Mouse (Mus musculus) liver, embryonic 12.5 days (tissue): ENCODE measurements around the gene Lysmd4. TPM values are rescaled to one million over a fixed set of nuclear protein-coding genes. Genes with fewer than 3 reads are reported as not detected.

ENCODE experiments used
- ATAC-seq: fragments of 200-750 bp; cut with Nextera tagmentation; 2 replicates; pipeline ENCODE4 v1.8.0; 2017; ENCODE audit warnings: moderate number of reproducible peaks, mild to moderate bottlenecking, moderate library complexity
- H3K27ac ChIP-seq: fragments of 300-500 bp; sonication (generic); 2 replicates; pipeline ENCODE4 v1.5.1; 2016; ENCODE audit warnings: mild to moderate bottlenecking
- H3K27me3 ChIP-seq: fragments of 300-500 bp; sonication (generic); replicated peaks from 2 replicates; pipeline ENCODE4 v1.6.1; 2016; ENCODE audit warnings: mild to moderate bottlenecking, moderate library complexity
- H3K36me3 ChIP-seq: fragments of 300-500 bp; sonication (generic); 2 replicates; pipeline ENCODE4 v1.6.1; 2016; ENCODE audit warnings: mild to moderate bottlenecking, moderate library complexity
- H3K4me1 ChIP-seq: fragments of 300-500 bp; sonication (generic); 2 replicates; pipeline ENCODE4 v1.6.1; 2016
- H3K4me2 ChIP-seq: fragments of 300-500 bp; sonication (generic); 2 replicates; pipeline ENCODE4 v1.6.1; 2016; ENCODE audit warnings: mild to moderate bottlenecking, moderate library complexity
- H3K4me3 ChIP-seq: fragments of 300-500 bp; sonication (generic); 2 replicates; pipeline ENCODE4 v1.5.1; 2016; ENCODE audit warnings: mild to moderate bottlenecking, moderate library complexity
- H3K9ac ChIP-seq: fragments of 300-500 bp; sonication (generic); 2 replicates; pipeline ENCODE4 v1.6.1; 2016; ENCODE audit warnings: mild to moderate bottlenecking, moderate library complexity
- H3K9me3 ChIP-seq: fragments of 300-500 bp; sonication (generic); replicated peaks from 2 replicates; pipeline ENCODE4 v1.6.1; 2016; ENCODE audit warnings: mild to moderate bottlenecking, moderate library complexity
- WGBS: fragments of 180-500 bp; shearing (Covaris S2); methylation state at CpG from one replicate; pipeline ENCODE4 v1.1.7; 2016; ENCODE audit not compliant: insufficient replicate concordance; 5-methylcytosine and 5-hydroxymethylcytosine counted together
- polyA plus RNA-seq: library from polyadenylated mRNA; unstranded; fragments of >200 nt; fragmentation: Nextera tagmentation; extraction: Ambion mirVana; gene quantifications from 2 replicates; pipeline ENCODE4 v1.2.1, GENCODE M21; 2016

Gene Lysmd4
- 3.8 and 4.4 TPM in 2 replicates for polyA plus RNA-seq

- Histone ChIP-seq H3K27ac (peak within 1 kb of the TSS; percentile 57; the same call in 1 of the 2 replicates), H3K27me3 (no peaks in the 10 kb centered on the region), H3K4me1 (peaks cover 18% of the 10 kb centered on the region), H3K4me2 (peak within 1 kb of the TSS; percentile 89), H3K9ac (peak within 1 kb of the TSS; percentile 75), H3K4me3 (peak within 1 kb of the TSS; percentile 80), H3K9me3 (no peaks in the 10 kb centered on the region), H3K36me3 (peaks cover 13% of the 10 kb centered on the region; the same call in 1 of the 2 replicates)
- ATAC-seq, result peak; percentile 98
- 8% methylated on average over 27 of the region's 31 CpGs for WGBS
These were observed at the start of gene Lysmd4 for GRCm38 (mm10) chr7:67222220-67222862. TSS of gene Lysmd4 (plus strand) at chr7:67222544.

- Histone ChIP-seq H3K36me3 (no peaks in the 10 kb centered on the region), H3K27ac (no peak overlapping the region), H3K4me3 (no peak overlapping the region), H3K27me3 (no peaks in the 10 kb centered on the region), H3K9ac (no peak overlapping the region), H3K9me3 (no peaks in the 10 kb centered on the region), H3K4me1 (no peaks in the 10 kb centered on the region), H3K4me2 (no peak overlapping the region)
- WGBS, result 66% methylated on average over 2 of the region's 2 CpGs
- no peak for ATAC-seq
These were observed 48.7 kb upstream of the Lysmd4 start for GRCm38 (mm10) chr7:67173522-67174195.

- no peaks in the 10 kb centered on the region for H3K4me1 ChIP-seq
- no peaks in the 10 kb centered on the region for H3K36me3 ChIP-seq
- no peak overlapping the region for H3K9ac ChIP-seq
- no peak for ATAC-seq
- no peaks in the 10 kb centered on the region for H3K9me3 ChIP-seq
- H3K4me2 ChIP-seq, result no peak overlapping the region
- no peak overlapping the region for H3K27ac ChIP-seq
- 28% methylated on average over 4 of the region's 4 CpGs for WGBS
- no peak overlapping the region for H3K4me3 ChIP-seq
- no peaks in the 10 kb centered on the region for H3K27me3 ChIP-seq
These were observed 38.6 kb upstream of the Lysmd4 start for GRCm38 (mm10) chr7:67183786-67184185.

DNA sequence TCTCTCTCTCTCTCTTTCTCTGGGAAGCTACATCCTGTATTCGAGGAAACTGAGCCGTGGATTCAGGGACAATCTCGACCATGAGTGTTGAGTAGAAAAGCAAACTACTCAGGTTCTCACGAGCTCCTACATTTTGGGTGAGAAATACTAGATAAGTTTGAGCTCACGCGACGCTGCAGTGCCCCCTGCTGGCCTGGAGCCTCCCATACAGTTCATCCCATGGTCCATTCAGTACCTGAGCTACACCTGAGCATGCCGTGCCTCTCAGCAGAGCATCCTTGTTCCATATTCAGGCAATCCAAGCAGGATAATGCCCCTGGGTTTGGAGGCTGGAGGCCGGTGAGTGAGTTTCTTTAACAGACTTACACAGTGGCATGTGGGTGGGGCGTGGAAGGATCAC, 22.9 kb upstream of the Lysmd4 start:
- WGBS, result 17% methylated on average over 10 of the region's 10 CpGs
- Histone ChIP-seq H3K4me1 (no peaks in the 10 kb centered on the region), H3K27me3 (no peaks in the 10 kb centered on the region), H3K4me3 (no peak overlapping the region), H3K9ac (no peak overlapping the region), H3K9me3 (no peaks in the 10 kb centered on the region), H3K36me3 (no peaks in the 10 kb centered on the region), H3K27ac (no peak overlapping the region), H3K4me2 (no peak overlapping the region)
- ATAC-seq, result no peak

DNA sequence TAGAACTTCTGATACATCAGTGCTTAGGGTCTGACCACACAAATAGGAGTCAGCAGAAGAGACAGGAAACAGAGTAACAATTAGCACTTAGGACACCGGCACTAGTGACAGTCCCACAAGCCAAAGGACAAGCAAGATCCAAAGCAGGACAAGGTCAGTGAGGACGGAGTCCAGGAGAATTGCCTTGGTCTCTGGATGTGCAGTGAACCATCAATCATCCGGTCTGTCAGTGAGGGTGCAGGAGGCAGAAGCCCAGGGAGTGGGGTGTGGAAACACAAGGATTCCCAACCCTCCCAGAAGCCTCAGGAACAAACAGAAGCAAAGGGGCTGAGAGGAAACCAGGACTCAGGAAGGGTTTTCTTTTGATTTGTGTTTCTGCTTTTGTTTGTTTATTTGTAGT, 18.7 kb upstream of the Lysmd4 start:
- ATAC-seq, result no peak
- no peak overlapping the region for H3K4me2 ChIP-seq
- no peak overlapping the region for H3K27ac ChIP-seq
- no peaks in the 10 kb centered on the region for H3K27me3 ChIP-seq
- WGBS, result 64% methylated on average over 3 of the region's 3 CpGs
- no peak overlapping the region for H3K9ac ChIP-seq
- H3K4me3 ChIP-seq, result no peak overlapping the region
- H3K36me3 ChIP-seq, result no peaks in the 10 kb centered on the region
- H3K9me3 ChIP-seq, result no peaks in the 10 kb centered on the region
- peaks cover 8% of the 10 kb centered on the region; the same call in 1 of the 2 replicates for H3K4me1 ChIP-seq

GRCm38 (mm10) chr7:67205734-67206425, 16.5 kb upstream of the Lysmd4 start:
- H3K9ac ChIP-seq, result no peak overlapping the region
- 64% methylated on average over 9 of the region's 9 CpGs for WGBS
- peaks cover 23% of the 10 kb centered on the region for H3K4me1 ChIP-seq
- no peaks in the 10 kb centered on the region for H3K27me3 ChIP-seq
- no peak overlapping the region for H3K4me2 ChIP-seq
- no peak for ATAC-seq
- no peak overlapping the region for H3K27ac ChIP-seq
- no peak overlapping the region for H3K4me3 ChIP-seq
- no peaks in the 10 kb centered on the region for H3K9me3 ChIP-seq
- H3K36me3 ChIP-seq, result no peaks in the 10 kb centered on the region

- 55% methylated on average over 10 of the region's 10 CpGs for WGBS
- no peak for ATAC-seq
- no peaks in the 10 kb centered on the region for H3K27me3 ChIP-seq
These were observed 15.8 kb upstream of the Lysmd4 start for GRCm38 (mm10) chr7:67206496-67206895.

GRCm38 (mm10) chr7:67207701-67208100, 14.6 kb upstream of the Lysmd4 start:
- Histone ChIP-seq H3K36me3 (no peaks in the 10 kb centered on the region), H3K4me2 (no peak overlapping the region), H3K9ac (no peak overlapping the region), H3K27me3 (no peaks in the 10 kb centered on the region), H3K9me3 (no peaks in the 10 kb centered on the region), H3K27ac (no peak overlapping the region), H3K4me3 (no peak overlapping the region), H3K4me1 (peaks cover 31% of the 10 kb centered on the region)
- no peak for ATAC-seq
- WGBS, result 55% methylated on average over 6 of the region's 6 CpGs

More at GRCm38 (mm10) chr7:67206496-67206895, 15.8 kb upstream of the Lysmd4 start:
- no peak overlapping the region for H3K4me2 ChIP-seq
- H3K4me1 ChIP-seq, result peaks cover 29% of the 10 kb centered on the region
- H3K4me3 ChIP-seq, result no peak overlapping the region
- no peak overlapping the region for H3K9ac ChIP-seq
- no peaks in the 10 kb centered on the region for H3K36me3 ChIP-seq
- no peaks in the 10 kb centered on the region for H3K9me3 ChIP-seq
- no peak overlapping the region for H3K27ac ChIP-seq

GRCm38 (mm10) chr7:67208317-67208716, 14.0 kb upstream of the Lysmd4 start:
- H3K4me2 ChIP-seq, result no peak overlapping the region
- H3K27ac ChIP-seq, result no peak overlapping the region
- no peaks in the 10 kb centered on the region for H3K36me3 ChIP-seq
- WGBS, result 50% methylated on average over 1 of the region's 1 CpGs
- H3K27me3 ChIP-seq, result no peaks in the 10 kb centered on the region
- H3K4me3 ChIP-seq, result no peak overlapping the region
- no peak for ATAC-seq
- peaks cover 31% of the 10 kb centered on the region for H3K4me1 ChIP-seq
- no peaks in the 10 kb centered on the region for H3K9me3 ChIP-seq
- H3K9ac ChIP-seq, result no peak overlapping the region

- Histone ChIP-seq H3K27me3 (no peaks in the 10 kb centered on the region), H3K4me1 (peaks cover 31% of the 10 kb centered on the region), H3K4me2 (peak overlapping the region; percentile 10; the same call in 1 of the 2 replicates), H3K9ac (0 out of 2 replicates have a peak overlapping the region, but pooled peaks have one; percentile 4), H3K4me3 (no peak overlapping the region), H3K27ac (peak overlapping the region; percentile 45), H3K36me3 (no peaks in the 10 kb centered on the region), H3K9me3 (no peaks in the 10 kb centered on the region)
- WGBS, result 11% methylated on average over 6 of the region's 6 CpGs
- peak; percentile 88 for ATAC-seq
These were observed 12.1 kb upstream of the Lysmd4 start for GRCm38 (mm10) chr7:67210004-67210833.

GRCm38 (mm10) chr7:67211341-67211740, 11.0 kb upstream of the Lysmd4 start:
- Histone ChIP-seq H3K4me2 (no peak overlapping the region), H3K4me1 (peaks cover 36% of the 10 kb centered on the region), H3K9me3 (no peaks in the 10 kb centered on the region), H3K36me3 (no peaks in the 10 kb centered on the region), H3K27me3 (no peaks in the 10 kb centered on the region), H3K9ac (no peak overlapping the region), H3K4me3 (no peak overlapping the region), H3K27ac (peak overlapping the region; percentile 45; the same call in 1 of the 2 replicates)
- WGBS, result 70% methylated on average over 6 of the region's 6 CpGs
- no peak for ATAC-seq
